Mouse (Mus musculus): Measurements from ENCODE around the gene Trappc4. TPM values are rescaled to one million over a fixed set of nuclear protein-coding genes. Genes with fewer than 3 reads are reported as not detected.
A peak's percentile ranks its signal among the peaks of the same experiment; 100 is the strongest.
"Not testable (repeated sequence)": the region's sequence is repeated elsewhere in the genome, so short reads cannot be mapped to it uniquely, and the experiment has no call there.

Gene Trappc4
- polyA plus RNA-seq, 1 experiment: 88.1 TPM

GRCm38 (mm10) chr9:44420280-44420898 is 13.0 kb upstream of the Trappc4 start:
- no peak overlapping the region for H3K4me3 ChIP-seq (ENCODE audit: insufficient read depth, low read length)
- H3K27ac ChIP-seq (ENCODE audit: insufficient read depth, low read length): no peak overlapping the region
- H3K4me1 ChIP-seq (ENCODE audit: control insufficient read depth, insufficient read depth, low read length): peaks cover 2% of the 10 kb centered on the region; the same call in 1 of the 2 replicates
- no peak for TF ChIP-seq CTCF (IDR thresholded peaks at IDR 0.05; ENCODE audit: extremely low read depth, insufficient read depth, low read length)
- no peak for TF ChIP-seq POLR2A (IDR thresholded peaks at IDR 0.05; ENCODE audit: extremely low read depth, insufficient read depth, low read length)

DNA sequence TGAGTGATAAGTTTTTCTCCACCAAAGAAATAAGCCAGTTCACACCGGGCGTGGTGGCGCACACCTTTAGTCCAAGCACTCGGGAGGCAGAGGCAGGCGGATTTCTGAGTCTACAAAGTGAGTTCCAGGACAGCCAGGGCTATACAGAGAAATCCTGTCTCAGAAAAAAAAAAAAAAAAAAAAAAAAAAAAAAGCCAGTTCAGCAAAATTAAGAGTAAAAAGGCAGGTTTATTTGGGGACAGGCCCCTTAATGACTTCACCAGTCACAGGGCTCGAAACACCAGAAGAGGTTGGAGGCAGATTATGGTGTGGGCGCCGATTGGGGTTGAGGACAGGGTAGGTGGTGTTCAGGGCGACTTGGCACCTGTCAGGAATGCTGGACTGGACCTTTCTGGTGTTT is 12.3 kb upstream of the Trappc4 start:
- not testable (repeated sequence) for H3K27ac ChIP-seq (ENCODE audit: insufficient read depth, low read length); H3K4me1 ChIP-seq (ENCODE audit: control insufficient read depth, insufficient read depth, low read length); H3K4me3 ChIP-seq (ENCODE audit: insufficient read depth, low read length)

DNA sequence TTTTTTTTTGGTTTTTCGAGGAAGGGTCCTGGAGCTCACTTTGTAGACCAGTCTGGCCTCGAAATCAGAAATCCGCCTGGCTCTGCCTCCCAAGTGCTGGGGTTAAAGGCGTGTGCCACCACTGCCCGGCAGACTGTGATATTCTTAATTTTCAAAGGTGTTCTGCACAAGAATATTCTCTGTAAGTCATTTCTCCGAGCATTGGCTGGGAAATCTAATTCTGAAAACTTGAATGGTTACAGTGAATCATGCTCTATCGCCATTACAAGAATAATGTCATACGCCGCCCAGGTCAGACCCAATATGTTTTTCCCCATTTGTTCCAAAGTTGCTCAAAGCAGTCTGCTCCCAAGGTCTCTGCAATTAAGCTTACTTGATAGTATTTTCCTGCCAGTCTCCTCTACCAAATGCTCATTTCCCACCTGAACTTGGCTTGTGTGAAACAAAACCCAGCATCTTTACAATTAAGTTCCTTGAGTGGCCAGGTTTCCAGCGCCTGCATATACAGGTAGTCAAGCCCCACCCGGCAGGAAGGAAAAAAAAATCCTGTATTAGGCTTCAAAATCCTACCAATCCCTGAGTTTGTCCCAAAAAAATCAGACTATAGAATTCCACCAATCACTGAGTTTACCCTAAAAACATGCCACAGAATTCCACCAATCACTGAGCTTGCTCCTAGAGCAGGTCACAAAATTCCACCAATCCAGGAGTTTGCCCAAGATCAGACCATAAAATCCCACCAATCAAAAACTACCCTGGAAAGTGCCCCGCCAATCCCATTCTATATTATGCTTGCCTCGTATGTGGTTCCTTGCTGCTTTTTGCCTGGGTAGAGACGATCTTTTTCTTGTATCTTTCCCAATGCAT is 11.4 kb upstream of the Trappc4 start, which contains the start of gene Ccdc84:
Gene Ccdc84, minus strand, starts transcription at position 51 of the 867 bp plus-strand sequence.
- Histone ChIP-seq H3K4me1 (ENCODE audit: control insufficient read depth, insufficient read depth, low read length) (peaks cover 2% of the 10 kb centered on the region; the same call in 1 of the 2 replicates), H3K4me3 (ENCODE audit: insufficient read depth, low read length) (peak within 1 kb of the TSS; percentile 58), H3K27ac (ENCODE audit: insufficient read depth, low read length) (0 out of 2 replicates have a peak within 1 kb of the TSS, but pooled peaks have one; percentile 5)
- no peak for TF ChIP-seq CTCF (IDR thresholded peaks at IDR 0.05; ENCODE audit: extremely low read depth, insufficient read depth, low read length)
- TF ChIP-seq POLR2A (IDR thresholded peaks at IDR 0.05; ENCODE audit: extremely low read depth, insufficient read depth, low read length): no peak

DNA sequence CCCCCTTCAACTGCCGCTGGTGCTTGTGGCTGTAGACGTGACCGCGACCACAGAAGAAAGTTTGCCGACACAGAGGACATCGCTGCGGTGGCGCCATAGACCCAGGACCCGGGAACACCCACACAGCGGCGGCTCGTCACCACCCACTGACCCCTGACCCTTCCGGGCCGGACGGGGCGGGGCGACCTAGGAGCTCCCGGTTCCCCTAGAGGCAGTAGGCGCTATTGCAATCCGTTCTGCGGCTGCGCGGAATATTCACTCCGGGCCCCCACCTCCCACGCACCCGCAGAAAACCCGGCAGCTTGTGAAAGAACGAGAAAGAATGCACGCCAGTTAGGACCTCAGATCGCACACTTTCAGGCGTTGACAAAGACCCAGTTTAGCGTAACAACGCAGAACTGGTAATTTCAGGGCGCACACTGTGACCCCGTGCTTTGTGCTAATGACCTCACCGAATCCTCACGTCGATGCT is 10.5 kb upstream of the Trappc4 start:
- no peak; the same call in none of the 2 replicates for TF ChIP-seq POLR2A (IDR thresholded peaks at IDR 0.05; ENCODE audit: extremely low read depth, insufficient read depth, low read length)
- TF ChIP-seq CTCF (IDR thresholded peaks at IDR 0.05; ENCODE audit: extremely low read depth, insufficient read depth, low read length): peak; percentile 54
- Histone ChIP-seq H3K4me1 (ENCODE audit: control insufficient read depth, insufficient read depth, low read length) (peaks cover 2% of the 10 kb centered on the region; the same call in 1 of the 2 replicates), H3K4me3 (ENCODE audit: insufficient read depth, low read length) (peak overlapping the region; percentile 58), H3K27ac (ENCODE audit: insufficient read depth, low read length) (0 out of 2 replicates have a peak overlapping the region, but pooled peaks have one; percentile 5)

DNA sequence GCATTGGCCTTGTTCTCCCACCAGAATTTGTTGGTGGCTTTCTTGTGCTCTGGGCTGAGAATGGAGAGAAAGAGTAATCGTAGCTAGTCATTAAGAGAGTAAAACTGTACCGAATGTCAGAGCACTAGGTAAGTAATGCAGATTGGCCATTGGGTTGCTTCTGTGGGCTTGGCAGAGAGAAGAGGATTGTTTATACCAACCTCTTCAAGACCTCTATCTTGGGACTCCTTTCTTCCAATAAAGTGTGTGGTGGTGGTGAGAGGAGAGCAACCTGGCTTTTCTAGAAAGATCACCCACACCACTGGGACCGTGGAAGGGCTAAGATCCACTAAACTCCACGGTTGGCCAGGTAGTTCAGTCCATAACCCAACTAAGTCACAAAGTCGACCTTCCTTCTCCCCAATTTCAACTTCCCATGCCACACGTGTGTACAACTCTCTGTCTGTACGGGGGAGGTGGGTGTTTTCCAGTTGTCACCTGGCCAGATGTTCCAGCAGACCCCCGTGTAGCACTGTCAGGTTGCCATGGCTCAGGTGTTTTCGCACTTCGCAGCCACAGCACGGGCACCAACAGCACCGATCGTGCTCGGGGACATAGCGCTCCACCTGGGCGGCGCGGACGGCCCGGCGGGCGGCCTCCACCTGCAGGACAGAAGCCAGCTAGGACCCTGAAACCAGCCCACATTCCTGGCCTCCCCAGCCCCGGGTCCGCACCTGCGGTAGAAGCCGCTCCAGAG is 9.9 kb upstream of the Trappc4 start:
- Histone ChIP-seq H3K4me1 (ENCODE audit: control insufficient read depth, insufficient read depth, low read length) (peaks cover 2% of the 10 kb centered on the region; the same call in 1 of the 2 replicates), H3K27ac (ENCODE audit: insufficient read depth, low read length) (no peak overlapping the region), H3K4me3 (ENCODE audit: insufficient read depth, low read length) (peak overlapping the region; percentile 58)
- TF ChIP-seq CTCF (IDR thresholded peaks at IDR 0.05; ENCODE audit: extremely low read depth, insufficient read depth, low read length) (no peak), POLR2A (IDR thresholded peaks at IDR 0.05; ENCODE audit: extremely low read depth, insufficient read depth, low read length) (no peak)

DNA sequence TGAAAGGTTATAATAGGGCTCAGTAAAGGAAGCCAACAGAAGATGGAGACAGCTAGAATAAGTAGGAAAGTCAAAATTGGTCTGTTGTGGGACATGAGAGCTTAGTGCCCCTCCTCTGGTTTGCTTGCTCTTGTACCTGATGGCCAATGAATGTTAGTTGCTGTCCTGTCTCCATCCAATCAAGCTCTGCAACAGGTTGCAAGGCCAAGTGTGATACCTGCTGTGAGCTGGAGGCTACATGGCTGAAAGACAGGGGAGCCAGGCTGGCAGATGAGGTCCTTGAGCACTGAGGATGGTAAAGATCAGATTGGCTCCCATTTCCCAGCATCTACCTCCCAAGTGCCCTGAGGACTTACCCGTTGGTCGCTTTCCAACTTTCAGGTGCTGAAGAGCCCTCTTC is 5.4 kb upstream of the Trappc4 start:
- Histone ChIP-seq H3K4me1 (ENCODE audit: control insufficient read depth, insufficient read depth, low read length) (peaks cover 2% of the 10 kb centered on the region; the same call in 1 of the 2 replicates), H3K4me3 (ENCODE audit: insufficient read depth, low read length) (no peak overlapping the region), H3K27ac (ENCODE audit: insufficient read depth, low read length) (no peak overlapping the region)
- TF ChIP-seq POLR2A (IDR thresholded peaks at IDR 0.05; ENCODE audit: extremely low read depth, insufficient read depth, low read length) (no peak), CTCF (IDR thresholded peaks at IDR 0.05; ENCODE audit: extremely low read depth, insufficient read depth, low read length) (no peak)

- Histone ChIP-seq H3K27ac (ENCODE audit: insufficient read depth, low read length) (no peak overlapping the region), H3K4me3 (ENCODE audit: insufficient read depth, low read length) (no peak overlapping the region), H3K4me1 (ENCODE audit: control insufficient read depth, insufficient read depth, low read length) (peaks cover 2% of the 10 kb centered on the region; the same call in 1 of the 2 replicates)
- TF ChIP-seq POLR2A (IDR thresholded peaks at IDR 0.05; ENCODE audit: extremely low read depth, insufficient read depth, low read length) (no peak), CTCF (IDR thresholded peaks at IDR 0.05; ENCODE audit: extremely low read depth, insufficient read depth, low read length) (no peak)
These were observed 4.9 kb upstream of the Trappc4 start for GRCm38 (mm10) chr9:44412306-44412705.

DNA sequence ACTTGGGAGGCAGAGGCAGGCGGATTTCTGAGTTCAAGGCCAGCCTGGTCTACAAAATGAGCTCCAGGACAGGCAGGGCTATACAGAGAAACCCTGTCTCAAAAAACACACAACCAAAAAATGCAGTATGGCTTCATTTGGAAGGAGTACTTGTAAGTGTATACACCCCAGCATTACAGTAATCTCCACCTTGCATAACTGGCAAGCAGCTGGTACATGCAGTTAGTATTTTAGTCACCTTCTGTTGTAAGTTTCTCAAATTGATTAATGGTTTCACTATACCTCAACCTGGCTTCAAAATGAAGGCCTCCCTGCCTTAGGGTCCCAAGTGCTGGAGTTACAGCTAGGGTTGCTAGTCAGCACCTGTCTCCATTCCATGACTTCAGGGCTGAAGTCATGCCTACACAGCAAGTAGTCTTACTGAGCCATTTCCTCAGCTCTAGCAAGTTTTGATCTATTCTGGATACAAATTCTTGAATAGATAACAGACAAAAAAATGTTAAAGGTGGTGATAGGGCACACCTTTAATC is 4.3 kb upstream of the Trappc4 start:
- no peak for TF ChIP-seq POLR2A (IDR thresholded peaks at IDR 0.05; ENCODE audit: extremely low read depth, insufficient read depth, low read length)
- TF ChIP-seq CTCF (IDR thresholded peaks at IDR 0.05; ENCODE audit: extremely low read depth, insufficient read depth, low read length): no peak
- no peak overlapping the region for H3K4me3 ChIP-seq (ENCODE audit: insufficient read depth, low read length)
- H3K4me1 ChIP-seq (ENCODE audit: control insufficient read depth, insufficient read depth, low read length): no peaks in the 10 kb centered on the region
- no peak overlapping the region for H3K27ac ChIP-seq (ENCODE audit: insufficient read depth, low read length)

Measured in cortical plate, adult 2 months (tissue).